Mouse (Mus musculus) kidney, adult 2 months (tissue): ENCODE measurements around the gene Gm9999. TPM values are rescaled to one million over a fixed set of nuclear protein-coding genes. Genes with fewer than 3 reads are reported as not detected.

Experiments
- DNase-seq: peaks from one replicate; pipeline ENCODE4 v3.0.0; 2021
- H3K27ac ChIP-seq: fragments of 200-500 bp; 2 replicates; pipeline ENCODE4 v1.5.1; 2012; ENCODE audit warnings: low read depth, low read length, control low read depth, inconsistent platforms; ENCODE audit not compliant: insufficient read depth
- H3K27me3 ChIP-seq: fragments of 200-500 bp; replicated peaks from 2 replicates; pipeline ENCODE4 v1.6.1; 2012; ENCODE audit warnings: mild to moderate bottlenecking, moderate library complexity, low read length, inconsistent platforms; ENCODE audit not compliant: control insufficient read depth, insufficient read depth
- H3K36me3 ChIP-seq: fragments of 200-500 bp; 2 replicates; pipeline ENCODE4 v1.6.1; 2012; ENCODE audit warnings: mild to moderate bottlenecking, moderate library complexity, low read length, inconsistent platforms; ENCODE audit not compliant: control insufficient read depth, insufficient read depth
- H3K4me1 ChIP-seq: fragments of 200-500 bp; 2 replicates; pipeline ENCODE4 v1.6.1; 2011; ENCODE audit warnings: low read length; ENCODE audit not compliant: control insufficient read depth, insufficient read depth
- H3K4me3 ChIP-seq: fragments of 200-500 bp; 2 replicates; pipeline ENCODE4 v1.5.1; 2011; ENCODE audit warnings: mild to moderate bottlenecking, low read depth, low read length, control low read depth; ENCODE audit not compliant: insufficient read depth
- CTCF ChIP-seq: fragments of 200-500 bp; conservative IDR thresholded peaks from 2 replicates; pipeline ENCODE4 v1.5.1; 2011; ENCODE audit warnings: low read depth, mild to moderate bottlenecking, control low read depth, low read length, moderate library complexity, mixed read lengths; ENCODE audit not compliant: insufficient read depth, insufficient read length
- POLR2A ChIP-seq: fragments of 200-500 bp; IDR thresholded peaks from one replicate; pipeline ENCODE4 v1.6.1; 2011; ENCODE audit warnings: low read depth, low read length, control low read depth
- WGBS: fragments of 180-500 bp; shearing (Covaris S2); methylation state at CpG from one replicate; pipeline ENCODE4 v1.1.7; 2018; 5-methylcytosine and 5-hydroxymethylcytosine counted together
- polyA plus RNA-seq: library from polyadenylated mRNA; depleted of rRNA; stranded (reverse); fragments of >200 nt; gene quantifications from 2 replicates; pipeline ENCODE4 v1.2.3, GENCODE M21; 2012

Gm9999 gene
- polyA plus RNA-seq, 1 experiment = not detected

GRCm38 (mm10) chr7:46999983-47000643 is 16.7 kb downstream of the Gm9999 start:
- Histone ChIP-seq H3K4me3 (no peak overlapping the region), H3K27ac (peak overlapping the region; percentile 84), H3K27me3 (no peaks in the 10 kb centered on the region), H3K4me1 (peaks cover 29% of the 10 kb centered on the region), H3K36me3 (peaks cover 2% of the 10 kb centered on the region; the same call in 1 of the 2 replicates)
- WGBS = 48% methylated on average over 8 of the region's 8 CpGs
- TF ChIP-seq POLR2A (no peak), CTCF (no peak)
- DNase-seq = peak; percentile 82

GRCm38 (mm10) chr7:47000644-47000983 is 17.2 kb downstream of the Gm9999 start:
- WGBS = 24% methylated on average over 3 of the region's 3 CpGs
- peak; percentile 73 for DNase-seq
- Histone ChIP-seq H3K4me3 (no peak overlapping the region), H3K36me3 (peaks cover 2% of the 10 kb centered on the region; the same call in 1 of the 2 replicates), H3K27me3 (no peaks in the 10 kb centered on the region), H3K4me1 (peaks cover 29% of the 10 kb centered on the region), H3K27ac (peak overlapping the region; percentile 65)
- TF ChIP-seq CTCF = no peak
- no peak for TF ChIP-seq POLR2A

- H3K36me3 ChIP-seq = peaks cover 2% of the 10 kb centered on the region; the same call in 1 of the 2 replicates
- 51% methylated on average over 5 of the region's 5 CpGs for WGBS
- H3K4me3 ChIP-seq = no peak overlapping the region
- no peak for TF ChIP-seq POLR2A
- TF ChIP-seq CTCF = no peak
- peaks cover 29% of the 10 kb centered on the region for H3K4me1 ChIP-seq
- peak overlapping the region; percentile 27; the same call in 1 of the 2 replicates for H3K27ac ChIP-seq
- H3K27me3 ChIP-seq = no peaks in the 10 kb centered on the region
- DNase-seq = no peak
These were observed 17.9 kb downstream of the Gm9999 start for GRCm38 (mm10) chr7:47001125-47001899.

- Histone ChIP-seq H3K4me3 (no peak overlapping the region), H3K27me3 (no peaks in the 10 kb centered on the region), H3K36me3 (peaks cover 2% of the 10 kb centered on the region; the same call in 1 of the 2 replicates), H3K4me1 (peaks cover 29% of the 10 kb centered on the region), H3K27ac (0 out of 2 replicates have a peak overlapping the region, but pooled peaks have one; percentile 30)
- no peak for DNase-seq
- 59% methylated on average over 4 of the region's 4 CpGs for WGBS
- TF ChIP-seq POLR2A (no peak), CTCF (no peak)
These were observed 18.5 kb downstream of the Gm9999 start for GRCm38 (mm10) chr7:47001900-47002275.

- Histone ChIP-seq H3K36me3 (peaks cover 2% of the 10 kb centered on the region; the same call in 1 of the 2 replicates), H3K4me3 (no peak overlapping the region), H3K4me1 (peaks cover 31% of the 10 kb centered on the region), H3K27ac (no peak overlapping the region), H3K27me3 (no peaks in the 10 kb centered on the region)
- TF ChIP-seq CTCF (no peak), POLR2A (no peak)
- WGBS = 52% methylated on average over 3 of the region's 3 CpGs
- no peak for DNase-seq
These were observed 20.2 kb downstream of the Gm9999 start for GRCm38 (mm10) chr7:47003411-47004115.

- DNase-seq = peak; percentile 36
- WGBS = 4% methylated on average over 21 of the region's 21 CpGs
- TF ChIP-seq CTCF (no peak), POLR2A (no peak)
- peak overlapping the region; percentile 73 for H3K4me3 ChIP-seq
- H3K27me3 ChIP-seq = no peaks in the 10 kb centered on the region
- peaks cover 12% of the 10 kb centered on the region for H3K4me1 ChIP-seq
- peak overlapping the region; percentile 66 for H3K27ac ChIP-seq
- H3K36me3 ChIP-seq = no peaks in the 10 kb centered on the region
These were observed 23.9 kb downstream of the Gm9999 start for GRCm38 (mm10) chr7:47007109-47007780.

GRCm38 (mm10) chr7:47007818-47008167 is 24.4 kb downstream of the Gm9999 start:
- Histone ChIP-seq H3K27me3 (no peaks in the 10 kb centered on the region), H3K27ac (peak overlapping the region; percentile 66), H3K36me3 (no peaks in the 10 kb centered on the region), H3K4me3 (peak overlapping the region; percentile 73), H3K4me1 (peaks cover 9% of the 10 kb centered on the region)
- under 1% methylated on average over 25 of the region's 25 CpGs for WGBS
- DNase-seq = no peak
- TF ChIP-seq CTCF (peak; percentile 53), POLR2A (no peak)
